Mouse (Mus musculus): Measurements from ENCODE around the gene Pear1.

Pear1 gene

DNA sequence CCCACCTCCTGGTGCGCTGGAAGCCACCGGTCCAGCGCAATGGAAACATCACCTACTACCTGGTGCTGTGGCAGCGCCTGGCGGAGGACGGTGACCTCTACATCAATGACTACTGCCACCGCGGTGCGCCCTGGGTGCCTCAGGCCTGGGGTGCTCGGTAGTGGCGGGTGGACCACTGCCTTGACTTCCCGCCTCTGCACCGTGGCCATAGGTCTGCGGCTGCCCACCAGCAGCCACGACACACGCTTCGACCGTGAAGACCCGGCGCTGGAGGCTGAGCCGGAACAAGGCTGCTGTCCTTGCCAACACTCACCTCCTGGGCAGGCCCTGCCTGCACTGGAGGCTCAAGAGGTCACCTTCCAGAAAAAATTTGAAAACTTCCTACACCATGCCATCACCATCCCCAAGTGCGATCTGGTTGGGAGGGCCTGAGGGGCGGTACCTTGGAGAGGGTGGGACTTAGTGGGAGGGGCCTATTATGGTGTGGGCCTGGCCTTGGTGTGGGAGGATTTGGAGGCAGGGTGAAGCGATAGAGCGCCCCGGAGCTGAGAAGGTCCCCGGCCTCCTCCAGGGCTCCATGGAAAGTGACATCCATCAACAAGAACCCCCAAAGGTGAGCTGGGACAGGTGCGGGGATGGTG lies 14.7 kb downstream of the Pear1 start:
- DNase-seq (ENCODE audit: low spot score) = no peak

DNA sequence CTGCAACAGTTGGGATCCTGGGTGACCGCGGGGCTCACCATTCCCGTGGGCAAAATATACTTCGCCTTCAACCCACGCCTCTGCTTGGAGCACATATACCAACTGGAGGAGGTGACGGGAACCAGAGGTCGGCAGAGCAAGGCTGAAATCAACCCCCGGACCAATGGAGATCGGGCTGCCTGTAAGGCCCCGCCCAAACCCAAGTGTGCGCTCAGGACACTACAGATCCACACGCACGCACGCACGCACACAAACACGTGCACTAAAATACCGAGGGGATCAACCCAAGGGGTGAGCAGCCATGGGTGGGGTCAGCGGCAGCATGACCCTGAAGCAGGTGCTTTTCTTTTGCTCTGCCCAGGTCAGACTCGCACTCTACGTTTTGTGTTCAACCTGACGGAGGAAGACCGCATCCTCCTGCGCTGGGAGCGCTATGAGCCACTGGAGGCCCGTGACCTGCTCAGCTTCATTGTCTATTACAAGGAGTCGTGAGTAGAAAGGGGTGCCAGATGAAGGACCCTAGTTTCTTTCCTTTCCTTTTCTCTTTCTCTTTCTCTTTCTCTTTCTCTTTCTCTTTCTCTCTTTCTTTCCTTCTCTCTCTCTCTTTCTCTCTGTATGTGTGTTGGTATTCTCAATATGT lies 19.9 kb downstream of the Pear1 start:
- DNase-seq (ENCODE audit: low spot score) = no peak

DNA sequence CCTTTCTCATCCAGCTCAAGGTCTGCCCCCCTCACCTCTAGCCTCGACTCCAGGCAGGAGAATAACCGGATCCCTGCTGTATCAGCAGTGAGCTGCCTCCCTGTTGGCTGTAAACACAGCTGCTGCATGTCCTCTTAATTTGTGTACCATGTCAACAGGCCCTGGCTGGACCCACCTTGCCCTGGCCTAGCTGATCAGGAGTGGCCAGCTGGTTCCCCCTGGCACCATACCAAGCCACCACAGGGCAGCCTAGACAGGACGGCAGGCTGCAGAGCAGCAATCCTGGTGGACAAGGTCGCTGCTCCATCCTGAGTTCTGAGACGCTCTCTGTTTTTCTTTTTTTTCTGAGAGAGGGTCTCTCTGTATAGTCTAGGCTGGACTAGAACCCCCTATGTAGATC lies 22.4 kb downstream of the Pear1 start:
- no peak for DNase-seq (ENCODE audit: low spot score)

DNA sequence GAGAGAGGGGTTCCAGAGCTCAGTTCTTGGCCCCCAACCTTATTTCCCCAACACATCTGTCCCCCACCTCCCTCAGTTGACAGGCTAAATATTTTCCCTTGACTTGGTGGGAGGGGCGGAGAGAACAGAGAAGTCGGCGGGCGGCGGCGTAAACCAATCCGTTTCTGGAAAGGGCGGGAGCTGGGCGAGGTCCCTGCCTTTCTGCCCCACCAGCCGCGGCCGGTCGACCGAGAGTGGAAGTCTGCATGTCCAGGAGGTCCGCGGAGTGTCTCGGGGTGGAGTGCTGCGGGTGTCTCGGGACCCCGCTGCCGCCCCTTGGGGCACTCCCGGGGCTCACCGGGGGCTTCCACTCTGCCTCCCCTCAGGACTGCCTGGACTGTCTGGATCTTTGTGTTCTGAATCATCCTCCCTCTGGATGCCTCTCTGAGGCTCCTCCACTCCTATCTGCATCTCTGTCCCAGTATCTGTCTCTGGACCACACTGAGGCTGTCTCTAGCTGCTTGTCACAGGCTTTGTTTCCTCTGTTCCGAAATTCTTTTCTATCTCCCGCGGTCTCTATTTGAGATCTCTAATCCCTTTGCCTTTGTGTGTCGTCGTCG lies 27.3 kb downstream of the Pear1 start, which contains the start of gene Insrr:
TSS of gene Insrr (plus strand) at position 216 of the 599 bp plus-strand sequence.
- no peak for DNase-seq (ENCODE audit: low spot score)

DNA sequence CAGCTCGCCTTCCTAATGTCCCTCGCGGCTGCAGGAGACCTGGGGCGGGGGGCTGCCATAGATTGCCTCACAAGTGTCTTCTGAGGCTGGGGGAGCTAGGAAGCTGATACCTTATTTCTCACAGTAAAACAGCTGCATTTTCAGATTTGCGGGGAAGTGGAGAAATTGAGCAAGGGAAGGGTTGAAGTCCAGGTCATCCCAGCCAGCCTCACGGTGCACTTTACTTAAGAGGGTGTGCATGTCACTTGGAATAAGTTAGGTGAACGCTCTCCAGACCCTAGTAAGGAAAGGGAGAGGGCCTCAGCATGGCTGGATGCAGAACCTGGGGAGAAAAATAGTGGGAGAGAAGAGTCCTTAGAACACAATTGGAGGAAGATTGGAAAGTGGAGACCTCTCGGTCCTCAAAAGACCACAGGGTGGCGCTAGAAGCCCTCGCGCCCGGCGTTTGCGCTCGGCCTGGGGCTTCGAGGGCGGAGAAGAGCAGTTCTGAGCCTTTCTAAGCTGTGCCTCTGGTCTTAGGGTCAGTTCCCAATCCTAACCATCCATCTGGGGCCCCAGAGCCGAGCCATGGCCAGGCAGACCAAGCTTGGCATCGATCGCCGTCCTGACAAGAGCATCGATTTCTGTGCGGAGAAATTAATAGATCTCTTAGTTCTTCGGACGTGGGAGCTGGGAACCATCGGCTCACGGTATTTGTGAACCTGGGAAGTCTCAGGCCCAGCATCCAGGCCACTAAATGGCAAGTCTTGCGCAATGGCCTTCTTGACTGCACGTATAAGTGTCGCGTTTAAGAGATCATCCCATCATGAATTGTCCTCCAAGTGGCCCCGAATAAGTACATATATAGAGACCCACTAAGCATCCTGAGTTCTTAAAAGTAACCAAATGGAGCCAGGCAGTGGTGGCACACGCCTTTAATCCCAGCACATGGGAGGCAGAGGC lies 28.5 kb downstream of the Pear1 start:
- peak; percentile 68 for DNase-seq (ENCODE audit: low spot score)

DNA sequence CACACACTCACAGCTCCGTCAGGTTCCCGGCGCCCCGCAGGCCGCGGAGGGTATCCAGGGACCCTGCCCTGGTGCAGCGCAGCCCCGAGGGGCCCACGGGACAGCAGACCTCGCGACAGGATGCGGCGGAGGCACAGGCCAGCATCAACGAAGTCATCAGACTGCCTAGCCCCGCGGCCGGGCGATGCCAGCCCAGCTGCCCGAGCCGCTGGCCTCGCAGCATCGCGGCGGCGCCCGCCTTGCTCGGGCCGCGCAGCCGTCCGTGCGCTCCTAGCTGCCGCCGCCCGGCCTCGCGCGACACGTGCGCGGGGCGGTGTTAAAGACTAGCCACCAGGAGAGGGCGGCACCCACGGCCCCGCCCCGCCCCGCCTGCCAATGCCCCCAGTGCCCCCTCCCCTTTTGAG lies 29.2 kb downstream of the Pear1 start, which contains the start of gene Ntrk1:
TSS of gene Ntrk1 (minus strand) at position 241 of the 404 bp plus-strand sequence.
- DNase-seq (ENCODE audit: low spot score) = no peak

DNA sequence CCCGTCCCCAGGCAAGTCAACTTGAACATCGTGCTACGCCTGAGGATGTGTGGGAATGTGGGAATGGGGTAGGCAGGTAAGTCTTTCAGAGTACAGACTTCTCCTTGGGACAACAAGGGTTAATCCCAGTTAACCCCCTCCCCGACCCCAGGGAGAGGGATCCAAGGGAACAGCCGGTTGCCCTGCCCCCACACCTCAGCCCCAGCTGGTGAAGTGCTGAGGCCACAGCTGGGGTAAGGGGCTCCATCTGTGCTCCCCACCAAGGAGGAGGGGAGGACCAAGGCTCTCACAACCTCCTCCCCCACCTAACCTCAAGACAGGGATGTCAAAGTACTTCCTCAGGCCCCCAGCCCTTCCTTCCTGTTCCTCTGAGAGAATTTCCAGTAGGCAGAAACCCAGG lies 34.3 kb downstream of the Pear1 start:
- DNase-seq (ENCODE audit: low spot score) = no peak

DNA sequence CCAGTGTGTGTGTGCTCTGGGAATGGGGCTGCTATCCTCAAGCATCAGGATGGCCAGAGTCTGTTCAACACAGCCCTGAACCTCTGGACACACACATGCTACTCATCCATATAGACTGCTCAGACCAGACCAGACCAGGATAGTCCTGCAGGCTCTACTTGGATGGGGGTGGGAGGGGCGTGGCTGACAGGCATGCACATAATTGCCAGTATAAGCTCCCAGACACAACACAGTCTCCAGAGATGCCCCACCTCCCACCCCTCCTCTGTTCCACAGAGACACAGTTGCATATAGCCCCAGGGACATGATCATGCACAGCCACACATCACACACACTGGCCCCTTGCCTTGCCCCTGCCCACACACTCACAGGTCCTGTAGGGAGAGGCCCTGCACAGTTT lies 34.9 kb downstream of the Pear1 start:
- DNase-seq (ENCODE audit: low spot score) = no peak

DNA sequence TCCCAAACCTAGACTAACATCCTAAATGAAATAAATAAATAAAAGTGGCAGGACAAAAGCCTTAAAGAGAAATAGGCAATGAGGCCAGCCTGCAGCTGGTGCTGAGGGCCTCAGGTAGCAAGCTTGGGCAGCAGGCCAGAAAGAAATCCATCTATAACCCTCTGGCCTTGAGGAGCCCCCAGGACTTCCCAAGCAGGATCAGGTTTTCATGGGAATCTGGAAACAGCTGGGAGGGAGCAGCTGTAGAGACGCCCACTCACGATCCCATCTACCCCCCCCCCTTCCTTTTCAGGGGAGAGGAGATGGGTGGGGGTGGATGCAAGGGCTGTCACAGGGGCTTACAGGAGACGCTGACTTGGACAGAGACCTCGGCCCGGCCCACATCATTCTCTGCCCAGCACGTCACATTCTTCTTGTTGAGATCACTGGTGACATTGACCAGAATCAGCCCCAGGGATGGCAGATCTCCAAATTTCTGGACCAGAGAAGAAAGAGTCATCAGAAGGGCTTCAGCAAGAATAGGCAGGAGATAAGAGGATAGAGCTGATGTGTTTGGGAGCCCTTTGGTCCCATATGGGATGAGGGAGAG lies 38.4 kb downstream of the Pear1 start:
- no peak for DNase-seq (ENCODE audit: low spot score)

DNA sequence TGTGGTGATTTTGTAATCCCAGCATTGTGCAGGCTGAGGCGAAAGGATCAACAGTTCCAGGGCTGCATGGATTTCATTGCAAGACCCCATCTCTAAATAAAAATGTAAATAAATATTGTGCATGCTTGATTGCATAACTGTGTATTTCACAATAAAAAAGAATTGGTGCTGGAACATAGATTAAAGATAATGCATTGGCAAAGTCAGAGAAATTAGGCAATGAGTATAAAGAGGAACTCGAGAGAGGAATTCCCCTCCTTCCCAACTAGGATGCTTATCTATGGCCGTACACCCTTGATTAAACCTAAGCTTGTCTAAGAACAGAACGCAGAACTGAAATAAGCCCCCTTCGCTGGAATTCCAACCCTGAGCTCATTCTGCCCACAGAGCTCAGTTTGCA lies 39.0 kb downstream of the Pear1 start:
- no peak for DNase-seq (ENCODE audit: low spot score)

DNA sequence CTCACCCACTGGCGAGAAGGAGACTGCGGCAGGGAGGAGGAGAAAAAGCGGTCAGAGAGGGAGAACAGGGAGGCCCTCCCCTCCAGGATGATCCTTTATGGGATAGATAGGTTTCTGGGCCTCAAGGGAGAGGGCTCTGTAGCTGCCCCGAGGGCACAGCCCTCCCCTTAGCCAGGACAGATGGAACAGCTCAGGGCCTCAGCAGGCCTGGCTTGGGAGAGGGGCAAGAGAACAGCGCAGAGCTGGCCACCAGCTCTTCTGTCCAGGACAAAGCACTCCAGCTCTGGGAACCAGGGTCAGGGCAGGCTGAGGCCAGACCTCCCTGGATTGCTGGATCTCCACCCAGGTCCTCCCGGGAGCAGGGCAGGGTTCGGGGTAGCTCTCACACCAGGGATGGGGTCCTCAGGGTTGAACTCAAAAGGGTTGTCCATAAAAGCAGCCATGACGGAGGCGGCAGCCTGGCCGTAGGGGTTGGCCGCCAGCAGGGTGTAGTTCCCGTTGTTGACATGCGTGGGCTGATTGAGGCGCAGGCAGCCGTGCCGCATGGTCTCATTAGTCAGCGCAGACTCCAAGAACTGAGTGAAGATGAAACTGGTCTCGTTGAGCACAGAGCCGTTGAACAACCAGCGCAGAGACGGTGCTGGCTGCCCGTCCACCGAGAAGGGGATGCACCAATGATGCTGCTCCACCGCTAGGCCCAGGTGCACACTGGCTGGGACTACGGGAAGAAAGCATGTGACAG lies 40.7 kb downstream of the Pear1 start:
- DNase-seq (ENCODE audit: low spot score) = no peak

DNA sequence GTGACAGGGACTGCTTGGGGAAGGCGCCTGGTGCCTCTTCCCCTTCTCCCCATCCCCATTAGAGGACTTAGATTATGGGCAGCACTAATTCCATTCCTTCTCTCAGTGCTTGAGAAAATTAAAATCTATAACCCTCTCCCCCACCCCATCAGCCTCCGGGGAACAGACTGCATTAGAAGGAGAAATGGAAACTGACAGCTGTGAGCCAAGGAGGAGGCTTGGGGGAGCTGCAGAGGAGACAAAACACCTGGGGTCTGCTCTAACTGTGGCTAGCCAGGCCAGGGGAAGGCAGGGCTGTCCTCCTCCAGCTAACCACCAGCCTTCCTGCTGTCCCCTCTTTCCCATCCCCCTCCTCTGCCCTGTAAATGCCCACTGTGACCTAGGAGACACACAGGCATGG lies 45.0 kb downstream of the Pear1 start:
- DNase-seq (ENCODE audit: low spot score) = no peak

DNA sequence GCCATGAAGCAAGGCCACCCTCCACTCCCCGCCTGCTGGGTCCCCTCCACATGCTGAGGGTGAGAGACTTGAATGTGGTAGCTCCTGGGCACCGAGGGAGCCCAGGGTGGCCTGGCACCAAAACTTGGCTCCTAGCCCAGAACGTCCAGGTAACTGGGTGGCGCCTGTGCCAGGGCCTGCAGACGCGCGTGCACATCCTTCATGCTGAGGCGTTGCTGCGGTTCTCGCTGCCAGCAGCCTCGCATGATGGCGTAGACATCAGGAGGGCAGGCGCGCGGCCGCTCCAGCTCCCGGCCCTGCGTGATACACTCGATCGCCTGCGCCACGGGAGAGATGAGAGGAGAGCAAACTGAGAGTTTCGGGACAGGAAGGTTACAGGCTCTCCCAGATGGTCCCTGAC lies 45.8 kb downstream of the Pear1 start:
- no peak for DNase-seq (ENCODE audit: low spot score)

DNA sequence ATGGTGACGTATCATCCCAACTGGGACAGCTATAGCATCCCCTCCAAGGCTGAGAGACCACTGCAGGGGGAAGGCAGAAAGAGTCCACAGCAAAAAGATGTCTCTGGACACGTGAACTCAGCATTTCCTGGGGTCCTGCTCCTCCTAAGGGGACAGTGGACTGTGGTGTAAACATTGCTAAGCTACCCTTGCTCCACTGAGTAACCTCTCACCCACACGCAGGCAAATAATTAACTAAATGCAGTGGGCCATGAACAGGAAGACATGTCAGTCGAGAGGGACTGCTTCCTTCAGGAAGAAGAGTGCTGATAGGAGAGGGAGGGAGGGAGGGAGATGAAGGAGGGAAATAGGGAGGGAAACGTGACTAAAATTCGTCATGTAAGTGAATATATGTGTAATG lies 53.0 kb downstream of the Pear1 start:
- DNase-seq (ENCODE audit: low spot score) = no peak

DNA sequence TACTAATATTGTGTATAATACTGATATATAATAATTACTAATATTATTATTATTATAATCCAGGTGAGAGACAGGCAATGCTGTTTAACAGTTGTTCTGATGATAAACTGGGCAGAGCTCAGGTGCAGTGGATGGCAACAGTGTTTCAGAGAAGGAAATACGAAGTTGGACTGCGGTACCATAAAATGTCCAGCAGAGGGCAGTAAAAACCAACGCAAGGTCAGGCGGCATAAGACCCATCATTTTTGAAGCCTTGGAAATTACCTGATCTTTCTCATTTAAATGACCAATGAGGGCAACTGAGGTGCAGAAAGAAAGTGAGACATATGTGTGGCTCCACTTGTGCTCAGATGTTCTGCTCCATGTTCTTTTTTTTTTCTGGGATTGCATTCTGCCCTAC lies 53.8 kb downstream of the Pear1 start:
- peak; percentile 58 for DNase-seq (ENCODE audit: low spot score)

DNA sequence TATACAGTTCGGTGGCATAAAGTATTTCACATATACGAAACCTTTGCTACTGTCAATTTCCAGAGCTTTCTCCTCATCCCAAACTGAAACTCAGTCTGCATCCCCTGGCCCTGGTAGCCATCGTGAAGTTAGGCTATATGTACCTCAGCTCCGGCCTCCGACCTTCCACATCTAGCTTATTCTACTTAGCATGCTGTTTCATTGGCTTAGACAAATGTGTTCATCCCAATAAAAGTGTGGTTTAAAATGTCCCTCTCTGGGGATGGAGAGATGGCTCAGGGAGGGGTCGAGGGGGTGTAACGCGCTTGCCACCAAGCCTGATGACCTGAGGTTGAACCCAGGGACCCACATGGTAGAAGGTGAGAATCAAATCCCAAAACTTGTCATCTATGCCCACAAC lies 54.6 kb downstream of the Pear1 start:
- no peak for DNase-seq (ENCODE audit: low spot score)

DNA sequence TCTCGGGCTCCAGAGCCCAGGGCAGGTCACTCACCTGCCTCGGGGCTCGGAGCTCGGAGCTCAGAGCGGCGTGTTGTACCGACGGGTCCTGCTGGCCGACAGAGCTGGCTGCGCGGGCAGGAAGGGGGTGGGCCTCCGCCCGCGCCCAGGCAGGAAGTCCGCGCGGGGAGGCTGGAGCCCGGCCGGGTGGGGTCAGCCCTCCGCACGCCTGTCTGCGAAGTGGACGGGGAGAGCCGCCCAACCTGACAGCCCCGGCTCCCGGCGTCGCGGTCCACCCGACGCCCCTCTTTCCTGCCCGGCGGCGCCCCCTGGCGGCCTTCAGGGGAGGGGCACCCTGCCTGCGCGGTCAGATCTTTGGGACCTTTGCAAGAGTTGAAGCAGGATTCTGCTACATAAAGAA lies 55.3 kb downstream of the Pear1 start:
- DNase-seq (ENCODE audit: low spot score) = peak; percentile 84

DNA sequence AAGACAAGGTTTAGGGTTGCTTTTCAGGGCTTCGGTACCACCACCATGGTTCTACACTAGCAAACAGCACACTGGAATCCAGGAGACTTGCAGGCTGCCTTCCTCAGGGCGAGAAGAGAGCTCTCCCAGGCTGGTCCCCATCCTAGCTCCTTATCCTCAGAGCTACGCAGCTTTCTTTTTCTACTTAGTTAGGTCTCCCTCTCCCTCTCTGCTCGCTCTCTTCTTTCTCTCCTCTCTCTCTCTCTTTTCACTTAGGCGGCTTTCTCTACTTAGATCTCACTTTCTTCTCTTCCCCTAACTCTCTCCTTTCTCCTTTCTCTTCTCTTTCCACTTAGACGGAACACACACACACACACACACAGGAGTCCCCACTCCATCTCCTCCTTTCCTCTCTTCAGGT lies 55.7 kb downstream of the Pear1 start:
- DNase-seq (ENCODE audit: low spot score) = no peak

DNA sequence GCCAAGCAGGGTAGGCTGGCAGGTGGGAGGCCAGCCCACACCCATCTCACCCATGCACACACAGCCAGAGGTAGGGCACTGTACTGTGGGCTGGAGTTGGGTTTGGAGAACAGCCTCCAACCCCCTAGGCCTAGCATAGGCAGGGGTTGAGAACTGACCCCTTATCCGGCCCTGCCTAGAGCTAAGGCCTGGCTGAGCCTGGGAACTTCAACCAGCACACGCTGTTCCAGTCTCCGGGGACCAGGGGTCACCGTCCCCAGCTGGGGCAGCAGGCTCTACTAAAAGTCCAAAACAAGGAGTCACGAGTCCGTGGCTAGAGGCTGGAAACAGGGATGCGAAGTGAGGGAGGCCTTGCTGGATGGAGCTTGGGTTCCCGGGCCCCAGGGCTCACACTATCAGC lies 56.3 kb downstream of the Pear1 start:
- DNase-seq (ENCODE audit: low spot score) = peak; percentile 36

DNA sequence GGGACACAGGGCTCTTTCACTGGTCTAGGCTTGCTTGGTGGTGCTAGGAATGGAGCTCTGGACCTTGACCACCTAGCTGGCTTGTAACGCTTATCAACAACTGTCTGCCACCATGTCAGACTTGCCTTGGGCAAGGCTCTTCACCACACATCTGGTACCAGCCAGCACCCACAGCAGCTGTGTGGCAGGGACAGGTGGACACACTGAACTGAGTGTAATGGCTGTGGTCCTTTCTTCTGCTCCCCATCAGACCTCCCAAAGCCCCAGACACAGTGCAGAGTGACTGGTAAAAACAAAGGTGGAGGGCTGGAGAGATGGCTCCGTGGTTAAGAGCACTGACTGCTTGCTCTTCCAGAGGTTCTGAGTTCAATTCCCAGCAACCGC lies 57.8 kb downstream of the Pear1 start:
- no peak for DNase-seq (ENCODE audit: low spot score)

DNA sequence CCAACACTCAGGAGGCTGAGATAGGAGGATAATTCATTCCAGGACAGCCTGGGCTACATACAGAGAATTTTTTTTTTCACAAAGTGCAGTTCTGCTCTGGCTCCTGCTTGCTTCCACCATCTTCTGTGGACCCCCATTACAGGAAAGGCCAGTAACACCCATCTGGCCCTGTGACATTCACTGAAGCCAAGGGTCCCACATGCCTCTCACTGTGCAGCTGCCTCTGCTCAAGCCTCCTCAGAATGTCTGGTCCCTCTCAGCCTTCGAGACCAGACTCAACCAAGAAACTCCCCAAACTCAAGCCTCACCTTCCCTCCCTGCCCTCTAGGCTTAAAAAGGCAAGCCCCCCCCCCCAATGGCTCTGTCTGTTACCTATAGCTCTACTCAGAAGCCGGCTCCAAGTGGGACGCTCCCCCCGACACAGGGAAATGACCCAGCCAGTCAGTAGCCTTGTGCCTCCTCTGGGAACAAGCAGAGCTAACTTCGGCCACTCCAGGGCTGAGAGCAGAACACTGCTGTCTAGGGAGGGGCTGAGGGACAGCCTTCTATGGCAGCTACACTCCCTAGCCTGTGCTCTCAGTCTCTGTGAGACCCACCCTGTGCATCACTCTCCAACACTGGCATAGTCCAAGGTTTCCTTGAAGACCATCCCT lies 58.3 kb downstream of the Pear1 start:
- no peak for DNase-seq (ENCODE audit: low spot score)

Data from testis, postnatal 14 days (tissue).